In the genomic region with DNA sequence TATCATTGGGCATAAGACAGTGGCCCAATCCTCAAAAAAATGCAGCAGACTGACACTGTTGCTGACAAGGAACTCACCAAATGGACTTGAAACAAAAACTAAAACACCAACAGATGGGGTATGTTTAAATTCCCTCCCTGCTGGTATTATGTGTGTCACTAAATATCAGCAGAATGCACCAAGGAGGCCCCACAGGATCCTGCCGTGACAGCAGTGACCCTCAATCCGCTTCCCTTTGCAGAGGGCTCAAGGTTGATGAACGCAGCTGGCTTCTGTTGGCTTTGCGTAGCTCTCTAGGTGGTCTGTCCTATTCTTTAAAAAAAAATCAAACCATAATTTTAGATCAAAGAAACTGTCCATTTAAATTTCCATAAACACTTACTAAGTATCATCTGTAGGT, we compare ENCODE assay signal across 29 mouse cellular contexts.
A peak's percentile ranks its signal among the peaks of the same experiment; 100 is the strongest.
DNase-seq lines count a peak whose midpoint lies in the region; ATAC-seq and TF ChIP-seq lines count a peak whose summit lies in the region.
"Had no signal": no experiment of that assay in that cellular context is flagged by ENCODE, and none has a peak within 500 bp of the region (broad histone marks: within the 10 kb centered on the region; RNA-seq: fewer than 3 reads in every experiment).

No protein-coding gene starts in this region.

- ATAC-seq in forebrain, embryonic 11.5 days (replicated peaks; ENCODE audit: low FRiP score): peak; percentile 55; the same call in 1 of the 2 replicates
- ATAC-seq in forebrain, embryonic 12.5 days (ENCODE audit: low FRiP score): no peak
- no peak for ATAC-seq in lung, embryonic 14.5 days (ENCODE audit: insufficient read depth)
- ATAC-seq: hindbrain, embryonic 16.5 days; Patski had no signal

- no peak overlapping the region for H3K27ac ChIP-seq in forebrain, embryonic 11.5 days (ENCODE audit: low read depth, low read length)
- no peak overlapping the region for H3K27ac ChIP-seq in forebrain, embryonic 12.5 days
- H3K27ac ChIP-seq in lung, embryonic 14.5 days (ENCODE audit: low read depth): no peak overlapping the region
- H3K27ac ChIP-seq: forebrain, embryonic 15.5 days; heart, embryonic 13.5 days; kidney, embryonic 15.5 days; limb, embryonic 10.5 days; limb, embryonic 15.5 days; liver, embryonic 13.5 days; neural tube, embryonic 12.5 days had no signal

- no peaks in the 10 kb centered on the region; the same call in 1 of the 2 replicates for H3K4me1 ChIP-seq in forebrain, embryonic 11.5 days (replicated peaks; ENCODE audit: control insufficient read depth, insufficient read depth, low read length)
- H3K4me1 ChIP-seq in forebrain, embryonic 12.5 days: peaks cover 13% of the 10 kb centered on the region
- no peaks in the 10 kb centered on the region; the same call in 1 of the 2 replicates for H3K4me1 ChIP-seq in lung, embryonic 14.5 days (ENCODE audit: insufficient read depth)
- no peaks in the 10 kb centered on the region for H3K4me1 ChIP-seq in lung, adult 2 months (ENCODE audit: control insufficient read depth, insufficient read depth, low read length)
- H3K4me1 ChIP-seq: heart, embryonic 13.5 days; liver, embryonic 13.5 days had no signal

- DNase-seq in forebrain, embryonic 11.5 days (ENCODE audit: low spot score): no peak
- peak; percentile 26 for DNase-seq in lung, embryonic 14.5 days
- no peak for DNase-seq in lung, adult 2 months
- DNase-seq in embryo, embryonic 10.5 days (ENCODE audit: low spot score): peak; percentile 18
- DNase-seq in retina, embryonic 14.5 days (ENCODE audit: low spot score): peak; percentile 33
- DNase-seq in cerebellum, adult 8-10 months: no peak
- DNase-seq: adrenal gland, postnatal 14 days; cerebellum, adult 11-12 months; cerebellum, postnatal 14 days; gastrocnemius, postnatal 10 days; heart, postnatal 10 days; kidney, adult 18-20 months; kidney, postnatal 36 days; layer of hippocampus, postnatal 36 days; liver, embryonic 13.5 days; lung, adult 18-20 months; lung, postnatal 14 days; thymus, postnatal 4 days had no signal

- TF ChIP-seq POLR2A in lung, adult 2 months (IDR thresholded peaks at IDR 0.05; ENCODE audit: borderline replicate concordance, extremely low read depth, low read depth, low read length): no peak

- H3K36me3 ChIP-seq in forebrain, embryonic 11.5 days (ENCODE audit: control insufficient read depth, insufficient read depth, low read length): no peaks in the 10 kb centered on the region
- no peaks in the 10 kb centered on the region for H3K36me3 ChIP-seq in forebrain, embryonic 12.5 days (replicated peaks)
- no peaks in the 10 kb centered on the region for H3K36me3 ChIP-seq in lung, embryonic 14.5 days (ENCODE audit: insufficient read depth)
- H3K36me3 ChIP-seq: forebrain, embryonic 15.5 days; heart, embryonic 13.5 days; kidney, embryonic 15.5 days; limb, embryonic 10.5 days; limb, embryonic 15.5 days; liver, embryonic 13.5 days; neural tube, embryonic 12.5 days had no signal

- no peak for TF ChIP-seq CTCF in lung, embryonic 14.5 days (IDR thresholded peaks at IDR 0.05; ENCODE audit: low read depth)
- TF ChIP-seq CTCF in lung, adult 2 months (IDR thresholded peaks at IDR 0.05; ENCODE audit: insufficient read depth, low read length): no peak

- no peak overlapping the region for H3K4me3 ChIP-seq in forebrain, embryonic 11.5 days (ENCODE audit: low read depth, low read length)
- H3K4me3 ChIP-seq in forebrain, embryonic 12.5 days (replicated peaks): no peak overlapping the region
- H3K4me3 ChIP-seq in lung, embryonic 14.5 days (ENCODE audit: low read depth, low read length): no peak overlapping the region
- H3K4me3 ChIP-seq in lung, adult 2 months (replicated peaks; ENCODE audit: extremely low read depth, low read depth, low read length): no peak overlapping the region
- H3K4me3 ChIP-seq: erythroblast, embryonic 14.5 days; forebrain, embryonic 15.5 days; heart, embryonic 13.5 days; kidney, embryonic 15.5 days; limb, embryonic 10.5 days; limb, embryonic 15.5 days; liver, embryonic 13.5 days; myocyte; neural tube, embryonic 12.5 days had no signal

- no peak overlapping the region for H3K9ac ChIP-seq in forebrain, embryonic 11.5 days (ENCODE audit: low read length)
- H3K9ac ChIP-seq in forebrain, embryonic 12.5 days: no peak overlapping the region
- H3K9ac ChIP-seq in lung, embryonic 14.5 days: no peak overlapping the region
- H3K9ac ChIP-seq: forebrain, embryonic 15.5 days; heart, embryonic 13.5 days; kidney, embryonic 15.5 days; limb, embryonic 15.5 days; liver, embryonic 13.5 days; neural tube, embryonic 12.5 days had no signal

- no peaks in the 10 kb centered on the region for H3K27me3 ChIP-seq in forebrain, embryonic 11.5 days (ENCODE audit: control insufficient read depth, insufficient read depth, low read length)
- peaks cover 5% of the 10 kb centered on the region; the same call in 1 of the 2 replicates for H3K27me3 ChIP-seq in forebrain, embryonic 12.5 days
- H3K27me3 ChIP-seq in lung, embryonic 14.5 days (ENCODE audit: insufficient read depth, low read length): no peaks in the 10 kb centered on the region
- H3K27me3 ChIP-seq: forebrain, embryonic 15.5 days; kidney, embryonic 15.5 days; limb, embryonic 15.5 days; liver, embryonic 13.5 days; neural tube, embryonic 12.5 days; Patski had no signal

- WGBS in forebrain, embryonic 11.5 days: 29% methylated on average over 4 of the region's 4 CpGs
- 33% methylated on average over 4 of the region's 4 CpGs for WGBS in forebrain, embryonic 12.5 days
- WGBS in lung, embryonic 14.5 days: 29% methylated on average over 4 of the region's 4 CpGs
- 55% methylated on average over 4 of the region's 4 CpGs for WGBS in lung, adult 2 months

- no peak overlapping the region for H3K4me2 ChIP-seq in forebrain, embryonic 11.5 days (ENCODE audit: low read depth, low read length, severe bottlenecking)
- no peak overlapping the region for H3K4me2 ChIP-seq in forebrain, embryonic 12.5 days
- H3K4me2 ChIP-seq in lung, embryonic 14.5 days: no peak overlapping the region
- H3K4me2 ChIP-seq: forebrain, embryonic 15.5 days; heart, embryonic 13.5 days; kidney, embryonic 15.5 days; limb, embryonic 15.5 days; liver, embryonic 13.5 days; neural tube, embryonic 12.5 days had no signal

- H3K9me3 ChIP-seq in forebrain, embryonic 11.5 days (ENCODE audit: control insufficient read depth, low read length): no peaks in the 10 kb centered on the region
- H3K9me3 ChIP-seq in forebrain, embryonic 12.5 days: no peaks in the 10 kb centered on the region
- no peaks in the 10 kb centered on the region for H3K9me3 ChIP-seq in lung, embryonic 14.5 days (ENCODE audit: low read depth, low read length)
- H3K9me3 ChIP-seq: forebrain, embryonic 15.5 days; heart, embryonic 13.5 days; kidney, embryonic 15.5 days; limb, embryonic 10.5 days; limb, embryonic 15.5 days; liver, embryonic 13.5 days; neural tube, embryonic 12.5 days had no signal

Comparison
In these comparisons a context has a peak if more than half of its experiments do, and no peak if none do; other contexts are left out.
1. DNase-seq: peak in lung, embryonic 14.5 days (single experiment), embryo, embryonic 10.5 days (single experiment) and retina, embryonic 14.5 days (single experiment); none in forebrain, embryonic 11.5 days (single experiment), lung, adult 2 months (single experiment) and cerebellum, adult 8-10 months (single experiment).